Mouse (Mus musculus): ENCODE results near the gene Olfr68.
"Not testable (repeated sequence)": the region's sequence is repeated elsewhere in the genome, so short reads cannot be mapped to it uniquely, and the experiment has no call there.

Gene Olfr68

GRCm38 (mm10) chr7:103767687-103768086 lies 11.8 kb downstream of the Olfr68 start:
- not testable (repeated sequence) for DNase-seq (ENCODE audit: extremely low spot score)

GRCm38 (mm10) chr7:103762212-103762611 lies 17.3 kb downstream of the Olfr68 start:
- not testable (repeated sequence) for DNase-seq (ENCODE audit: extremely low spot score)

GRCm38 (mm10) chr7:103757233-103757632 lies 22.3 kb downstream of the Olfr68 start, which contains the start of gene Olfr630:
Gene Olfr630, minus strand, starts transcription at chr7:103757333.
- DNase-seq (ENCODE audit: extremely low spot score): no peak

GRCm38 (mm10) chr7:103744843-103745242 lies 34.7 kb downstream of the Olfr68 start, which contains the start of gene Olfr629:
Gene Olfr629, minus strand, starts transcription at chr7:103744943.
- no peak for DNase-seq (ENCODE audit: extremely low spot score)

GRCm38 (mm10) chr7:103730074-103730473 lies 49.4 kb downstream of the Olfr68 start, which contains the start of gene Olfr628:
Gene Olfr628, plus strand, starts transcription at chr7:103730374.
- DNase-seq (ENCODE audit: extremely low spot score): no peak
